Mouse (Mus musculus): ENCODE results near the gene Slc50a1. TPM values are rescaled to one million over a fixed set of nuclear protein-coding genes. Genes with fewer than 3 reads are reported as not detected.

Gene Slc50a1
- polyA plus RNA-seq, 2 experiments: 16.5 to 18.7 TPM

DNA sequence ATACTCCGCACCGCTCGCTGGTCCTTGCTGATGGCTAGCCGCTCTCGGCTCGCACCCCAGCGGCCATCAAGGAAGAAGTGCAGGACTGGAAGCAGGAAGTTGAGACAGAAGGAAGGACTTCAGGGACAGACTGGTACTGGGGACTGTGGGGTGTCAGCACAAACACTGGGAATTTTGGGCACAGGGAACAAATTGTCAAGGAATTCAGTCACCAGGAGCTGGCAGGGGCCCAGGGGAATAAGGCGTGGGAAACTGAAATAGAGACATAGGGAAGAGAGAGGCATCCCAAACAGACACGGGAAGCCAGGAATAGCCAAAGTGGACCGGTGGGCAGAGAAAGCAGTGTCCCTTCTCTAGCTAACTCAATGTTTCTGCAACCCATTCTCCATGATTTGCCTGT, 33.9 kb downstream of the Slc50a1 start:
- H3K27ac ChIP-seq: no peak overlapping the region
- H3K9me3 ChIP-seq (ENCODE audit: control insufficient read depth, low read length): no peaks in the 10 kb centered on the region
- H3K36me3 ChIP-seq (replicated peaks; ENCODE audit: control insufficient read depth, insufficient read depth, low read depth): no peaks in the 10 kb centered on the region
- H3K9ac ChIP-seq (replicated peaks): no peak overlapping the region
- no peak for ATAC-seq (ENCODE audit: insufficient read depth)
- H3K4me3 ChIP-seq (ENCODE audit: insufficient read depth in 1 of 2, low read depth in 2 of 2, low read length in 2 of 2): no peak overlapping the region
- 78% methylated on average over 10 of the region's 10 CpGs for WGBS (ENCODE audit: insufficient replicate concordance)
- no peaks in the 10 kb centered on the region for H3K4me1 ChIP-seq (replicated peaks; ENCODE audit: control insufficient read depth in 2 of 2, insufficient read depth in 2 of 2, low read length in 1 of 2)
- H3K4me2 ChIP-seq (ENCODE audit: low read depth): no peak overlapping the region
- TF ChIP-seq CTCF (IDR thresholded peaks at IDR 0.05; ENCODE audit: low read depth) (no peak), EP300 (IDR thresholded peaks at IDR 0.05; ENCODE audit: low read depth) (no peak)
- no peak for DNase-seq (ENCODE audit: low read depth in 3 of 3, low spot score in 3 of 3)
- H3K27me3 ChIP-seq (ENCODE audit: control insufficient read depth, insufficient read depth, low read length): no peaks in the 10 kb centered on the region

DNA sequence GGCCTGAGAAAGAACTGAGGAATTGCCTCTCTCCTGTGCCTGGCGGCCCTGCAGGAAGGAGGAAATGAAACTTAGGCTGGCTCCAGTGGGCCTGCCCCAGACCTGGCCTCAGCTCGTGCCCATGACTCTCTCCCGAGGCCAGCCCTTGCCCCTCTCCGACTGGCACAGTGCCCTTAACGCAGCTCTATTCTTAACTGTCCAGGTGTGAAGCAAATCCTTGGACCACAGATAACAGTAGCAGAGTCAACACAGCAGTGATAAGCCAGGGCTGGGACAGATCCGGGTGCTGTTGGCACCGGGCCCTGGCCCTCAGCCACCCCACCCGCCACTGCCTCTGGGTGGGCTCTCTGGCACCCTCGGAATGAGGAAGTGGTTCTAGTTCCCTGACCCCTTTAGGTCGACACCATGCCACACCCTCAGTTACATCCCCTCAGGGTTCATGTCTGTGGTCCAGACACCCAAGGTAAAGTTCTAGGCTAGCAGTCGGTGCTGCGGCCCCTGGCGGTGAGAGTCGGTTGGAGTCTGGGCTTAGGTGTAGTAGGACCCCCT, 36.7 kb downstream of the Slc50a1 start:
- H3K4me2 ChIP-seq (ENCODE audit: low read depth): no peak overlapping the region
- DNase-seq (ENCODE audit: low read depth in 3 of 3, low spot score in 3 of 3): no peak
- peaks cover 7% of the 10 kb centered on the region; the same call in 1 of the 2 replicates for H3K27me3 ChIP-seq (ENCODE audit: control insufficient read depth, insufficient read depth, low read length)
- no peak overlapping the region for H3K4me3 ChIP-seq (ENCODE audit: insufficient read depth in 1 of 2, low read depth in 2 of 2, low read length in 2 of 2)
- no peaks in the 10 kb centered on the region for H3K36me3 ChIP-seq (replicated peaks; ENCODE audit: control insufficient read depth, insufficient read depth, low read depth)
- H3K9me3 ChIP-seq (ENCODE audit: control insufficient read depth, low read length): no peaks in the 10 kb centered on the region
- no peaks in the 10 kb centered on the region for H3K4me1 ChIP-seq (replicated peaks; ENCODE audit: control insufficient read depth in 2 of 2, insufficient read depth in 2 of 2, low read length in 1 of 2)
- no peak for ATAC-seq (ENCODE audit: insufficient read depth)
- 40% methylated on average over 14 of the region's 14 CpGs for WGBS (ENCODE audit: insufficient replicate concordance)
- no peak for TF ChIP-seq CTCF (IDR thresholded peaks at IDR 0.05; ENCODE audit: low read depth)
- H3K9ac ChIP-seq (replicated peaks): no peak overlapping the region
- H3K27ac ChIP-seq: no peak overlapping the region

DNA sequence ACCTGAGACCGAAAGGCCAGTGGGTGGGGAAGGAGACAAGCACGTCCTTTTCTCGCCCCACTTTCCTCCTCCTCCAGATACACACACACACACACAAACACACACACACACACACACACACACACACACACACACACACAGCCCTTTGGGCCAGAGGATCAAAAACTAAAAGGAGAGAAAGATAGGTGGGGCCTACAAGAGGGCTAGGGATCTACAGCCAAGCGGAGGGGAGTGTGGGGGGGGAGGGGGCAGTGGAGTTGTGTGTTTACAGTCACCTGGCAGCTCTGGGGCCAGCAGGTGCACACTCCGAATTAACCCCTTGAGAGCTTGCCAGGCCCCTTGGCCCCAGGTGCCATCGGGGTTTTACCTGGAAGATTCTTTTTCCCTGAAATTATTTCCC, 37.8 kb downstream of the Slc50a1 start:
- Histone ChIP-seq H3K9me3 (ENCODE audit: control insufficient read depth, low read length) (no peaks in the 10 kb centered on the region), H3K4me3 (ENCODE audit: insufficient read depth in 1 of 2, low read depth in 2 of 2, low read length in 2 of 2) (no peak overlapping the region), H3K9ac (replicated peaks) (no peak overlapping the region), H3K27me3 (ENCODE audit: control insufficient read depth, insufficient read depth, low read length) (peaks cover 11% of the 10 kb centered on the region), H3K27ac (no peak overlapping the region), H3K4me1 (replicated peaks; ENCODE audit: control insufficient read depth in 2 of 2, insufficient read depth in 2 of 2, low read length in 1 of 2) (peaks cover 0 to 4% of the 10 kb centered on the region in 2 experiments; a peak in 1 of 4 replicates), H3K4me2 (ENCODE audit: low read depth) (no peak overlapping the region), H3K36me3 (replicated peaks; ENCODE audit: control insufficient read depth, insufficient read depth, low read depth) (no peaks in the 10 kb centered on the region)
- TF ChIP-seq CTCF (IDR thresholded peaks at IDR 0.05; ENCODE audit: low read depth) (no peak), EP300 (IDR thresholded peaks at IDR 0.05; ENCODE audit: low read depth) (no peak)
- 64% methylated on average over 6 of the region's 6 CpGs for WGBS (ENCODE audit: insufficient replicate concordance)
- DNase-seq (ENCODE audit: low read depth in 3 of 3, low spot score in 3 of 3) (no peak), ATAC-seq (ENCODE audit: insufficient read depth) (no peak)

DNA sequence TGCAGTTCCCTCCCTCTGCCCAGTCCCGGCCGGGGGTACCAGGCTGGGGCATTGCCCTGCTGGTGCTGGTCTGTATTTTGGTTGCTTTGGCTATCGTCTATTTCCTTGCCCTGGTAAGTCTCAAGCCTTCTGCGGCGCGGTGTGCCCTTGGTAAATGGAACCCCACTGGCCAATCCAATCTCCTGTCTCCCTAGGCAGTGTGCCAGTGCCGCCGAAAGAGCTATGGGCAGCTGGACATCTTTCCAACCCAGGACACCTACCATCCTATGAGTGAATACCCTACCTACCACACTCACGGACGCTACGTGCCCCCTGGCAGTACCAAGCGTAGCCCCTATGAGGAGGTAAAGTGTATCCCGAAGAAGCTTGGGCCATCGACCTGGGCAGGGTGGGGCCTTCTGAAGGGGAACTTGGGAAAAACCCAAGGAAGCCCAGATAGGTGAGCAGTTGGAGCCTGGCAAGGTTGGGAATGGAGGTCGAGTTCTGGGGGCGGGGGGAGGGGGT, 38.5 kb downstream of the Slc50a1 start:
- H3K36me3 ChIP-seq (replicated peaks; ENCODE audit: control insufficient read depth, insufficient read depth, low read depth): no peaks in the 10 kb centered on the region
- peaks cover 0 to 5% of the 10 kb centered on the region in 2 experiments; a peak in 1 of 4 replicates for H3K4me1 ChIP-seq (replicated peaks; ENCODE audit: control insufficient read depth in 2 of 2, insufficient read depth in 2 of 2, low read length in 1 of 2)
- no peak overlapping the region for H3K27ac ChIP-seq
- no peak overlapping the region for H3K9ac ChIP-seq (replicated peaks)
- no peak overlapping the region for H3K4me2 ChIP-seq (ENCODE audit: low read depth)
- WGBS (ENCODE audit: insufficient replicate concordance): 57% methylated on average over 16 of the region's 16 CpGs
- DNase-seq (ENCODE audit: low read depth in 3 of 3, low spot score in 3 of 3) (no peak), ATAC-seq (ENCODE audit: insufficient read depth) (no peak)
- peaks cover 19% of the 10 kb centered on the region for H3K27me3 ChIP-seq (ENCODE audit: control insufficient read depth, insufficient read depth, low read length)
- no peak overlapping the region for H3K4me3 ChIP-seq (ENCODE audit: insufficient read depth in 1 of 2, low read depth in 2 of 2, low read length in 2 of 2)
- no peaks in the 10 kb centered on the region for H3K9me3 ChIP-seq (ENCODE audit: control insufficient read depth, low read length)
- no peak for TF ChIP-seq EP300 (IDR thresholded peaks at IDR 0.05; ENCODE audit: low read depth)
- TF ChIP-seq CTCF (IDR thresholded peaks at IDR 0.05; ENCODE audit: low read depth): no peak

DNA sequence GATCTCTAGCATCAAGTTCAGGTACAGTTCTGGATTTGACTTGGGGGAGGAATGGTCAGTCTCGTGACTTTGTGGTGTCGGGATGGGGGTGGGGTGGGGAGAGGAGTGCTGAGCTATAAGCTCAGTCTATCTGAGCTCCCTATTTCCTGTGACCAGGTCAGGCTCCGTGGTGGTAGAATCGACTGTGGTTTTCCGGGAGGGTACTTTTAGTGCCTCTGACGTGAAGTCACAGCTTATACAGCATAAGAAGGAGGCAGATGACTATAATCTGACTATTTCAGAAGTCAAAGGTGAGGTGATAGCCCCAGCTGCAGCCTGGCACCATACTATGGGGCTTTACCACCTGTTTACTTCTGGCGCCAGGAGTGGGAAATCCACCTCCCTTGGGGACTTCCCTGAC, 39.0 kb downstream of the Slc50a1 start:
- DNase-seq (ENCODE audit: low read depth in 3 of 3, low spot score in 3 of 3) (no peak), ATAC-seq (ENCODE audit: insufficient read depth) (no peak)
- Histone ChIP-seq H3K9ac (replicated peaks) (no peak overlapping the region), H3K36me3 (replicated peaks; ENCODE audit: control insufficient read depth, insufficient read depth, low read depth) (no peaks in the 10 kb centered on the region), H3K9me3 (ENCODE audit: control insufficient read depth, low read length) (no peaks in the 10 kb centered on the region), H3K27ac (no peak overlapping the region), H3K4me2 (ENCODE audit: low read depth) (no peak overlapping the region), H3K4me1 (replicated peaks; ENCODE audit: control insufficient read depth in 2 of 2, insufficient read depth in 2 of 2, low read length in 1 of 2) (peaks cover 0 to 5% of the 10 kb centered on the region in 2 experiments; a peak in 1 of 4 replicates), H3K4me3 (ENCODE audit: insufficient read depth in 1 of 2, low read depth in 2 of 2, low read length in 2 of 2) (no peak overlapping the region), H3K27me3 (ENCODE audit: control insufficient read depth, insufficient read depth, low read length) (peaks cover 23% of the 10 kb centered on the region)
- 10% methylated on average over 7 of the region's 7 CpGs for whole genome bisulfite sequencing (ENCODE audit: insufficient replicate concordance)
- TF ChIP-seq CTCF (IDR thresholded peaks at IDR 0.05; ENCODE audit: low read depth): no peak
- no peak for TF ChIP-seq EP300 (IDR thresholded peaks at IDR 0.05; ENCODE audit: low read depth)
